Comparison of ENCODE assay signal across 15 mouse cellular contexts in the genomic region with DNA sequence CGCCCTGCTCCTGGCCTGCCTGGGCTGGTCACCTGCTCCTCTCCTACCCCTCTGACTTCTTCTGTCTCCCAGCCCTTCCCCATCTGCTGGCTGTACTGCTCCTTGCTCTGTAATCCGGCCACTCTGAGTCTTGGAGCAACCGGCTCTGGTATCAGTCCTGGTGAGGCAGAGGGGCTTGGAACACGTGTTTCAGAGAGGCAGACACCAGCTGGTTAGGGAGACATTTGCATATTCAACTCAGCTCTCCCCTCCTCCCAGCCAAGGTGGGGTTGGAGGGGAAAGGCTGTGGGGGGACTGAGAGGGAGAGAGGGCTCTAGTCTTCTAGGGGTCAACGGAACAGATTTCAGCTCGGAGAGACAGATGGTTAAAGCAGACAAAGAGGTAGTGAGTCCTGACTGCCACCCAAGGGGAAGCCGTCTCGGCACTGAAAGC.
DNase-seq lines count a peak whose midpoint lies in the region; ATAC-seq and TF ChIP-seq lines count a peak whose summit lies in the region.
"Had no signal": no experiment of that assay in that cellular context is flagged by ENCODE, and none has a peak within 500 bp of the region (broad histone marks: within the 10 kb centered on the region; RNA-seq: fewer than 3 reads in every experiment).

No protein-coding gene starts in this region.

- H3K4me3 ChIP-seq in neural tube, embryonic 11.5 days (ENCODE audit: low read depth, low read length): no peak overlapping the region
- H3K4me3 ChIP-seq in forebrain, embryonic 16.5 days (replicated peaks; ENCODE audit: low read length): no peak overlapping the region
- no peak overlapping the region for H3K4me3 ChIP-seq in midbrain, embryonic 11.5 days (ENCODE audit: low read depth, low read length)
- H3K4me3 ChIP-seq in stomach, postnatal 0 days (ENCODE audit: low read depth, low read length): no peak overlapping the region

- ATAC-seq in neural tube, embryonic 11.5 days (ENCODE audit: insufficient read depth, low FRiP score, low TSS enrichment): peak; percentile 63
- ATAC-seq in forebrain, embryonic 16.5 days: peak; percentile 79
- peak; percentile 88 for ATAC-seq in midbrain, embryonic 11.5 days (ENCODE audit: low FRiP score)
- peak; percentile 12; the same call in 1 of the 2 replicates for ATAC-seq in stomach, postnatal 0 days (ENCODE audit: low FRiP score, low TSS enrichment)
- no peak for ATAC-seq in granulocyte monocyte progenitor cell, adult 5-6 weeks (replicated peaks; ENCODE audit: poor library complexity, severe bottlenecking)

- H3K4me1 ChIP-seq in neural tube, embryonic 11.5 days (ENCODE audit: control insufficient read depth, insufficient read depth, low read length): 0 out of 2 replicates have a peak, but pooled peaks cover 2% of the 10 kb centered on the region
- peaks cover 43% of the 10 kb centered on the region for H3K4me1 ChIP-seq in forebrain, embryonic 16.5 days (replicated peaks; ENCODE audit: control insufficient read depth, insufficient read depth, low read length)
- peaks cover 15% of the 10 kb centered on the region for H3K4me1 ChIP-seq in midbrain, embryonic 11.5 days (ENCODE audit: control insufficient read depth, insufficient read depth, low read length)
- no peaks in the 10 kb centered on the region for H3K4me1 ChIP-seq in stomach, postnatal 0 days (replicated peaks; ENCODE audit: control insufficient read depth, insufficient read depth)

- H3K36me3 ChIP-seq in neural tube, embryonic 11.5 days (ENCODE audit: control insufficient read depth, insufficient read depth, low read length): no peaks in the 10 kb centered on the region
- H3K36me3 ChIP-seq in forebrain, embryonic 16.5 days (ENCODE audit: control insufficient read depth, insufficient read depth): no peaks in the 10 kb centered on the region
- H3K36me3 ChIP-seq in midbrain, embryonic 11.5 days (ENCODE audit: control insufficient read depth, insufficient read depth, low read length): no peaks in the 10 kb centered on the region
- H3K36me3 ChIP-seq in stomach, postnatal 0 days (ENCODE audit: control insufficient read depth, insufficient read depth, low read length): no peaks in the 10 kb centered on the region

- no peaks in the 10 kb centered on the region for H3K27me3 ChIP-seq in neural tube, embryonic 11.5 days (ENCODE audit: control insufficient read depth, insufficient read depth, low read length)
- H3K27me3 ChIP-seq in forebrain, embryonic 16.5 days (replicated peaks; ENCODE audit: control insufficient read depth, insufficient read depth, low read length): no peaks in the 10 kb centered on the region
- no peaks in the 10 kb centered on the region for H3K27me3 ChIP-seq in midbrain, embryonic 11.5 days (ENCODE audit: control insufficient read depth, insufficient read depth, low read length)
- no peaks in the 10 kb centered on the region for H3K27me3 ChIP-seq in stomach, postnatal 0 days (ENCODE audit: control insufficient read depth, insufficient read depth, low read length)

- 0 out of 2 replicates have a peak overlapping the region, but pooled peaks have one; percentile 8 for H3K9ac ChIP-seq in neural tube, embryonic 11.5 days (ENCODE audit: low read length)
- H3K9ac ChIP-seq in forebrain, embryonic 16.5 days (replicated peaks; ENCODE audit: low read depth, low read length): no peak overlapping the region
- no peak overlapping the region for H3K9ac ChIP-seq in midbrain, embryonic 11.5 days (ENCODE audit: low read length)
- no peak overlapping the region for H3K9ac ChIP-seq in stomach, postnatal 0 days (ENCODE audit: low read length)

- TF ChIP-seq EP300 in stomach, postnatal 0 days (optimal IDR thresholded peaks at IDR 0.05): no peak

- H3K27ac ChIP-seq in neural tube, embryonic 11.5 days (ENCODE audit: low read depth, low read length): peak overlapping the region; percentile 47
- H3K27ac ChIP-seq in forebrain, embryonic 16.5 days (ENCODE audit: low read length): peak overlapping the region; percentile 88
- H3K27ac ChIP-seq in midbrain, embryonic 11.5 days (ENCODE audit: low read depth, low read length): peak overlapping the region; percentile 76; the same call in 1 of the 2 replicates
- H3K27ac ChIP-seq in stomach, postnatal 0 days (replicated peaks): no peak overlapping the region
- H3K27ac ChIP-seq: macrophage had no signal

- H3K4me2 ChIP-seq in neural tube, embryonic 11.5 days (ENCODE audit: low read depth): no peak overlapping the region
- no peak overlapping the region for H3K4me2 ChIP-seq in forebrain, embryonic 16.5 days (ENCODE audit: low read length)
- no peak overlapping the region; the same call in 1 of the 2 replicates for H3K4me2 ChIP-seq in midbrain, embryonic 11.5 days
- no peak overlapping the region for H3K4me2 ChIP-seq in stomach, postnatal 0 days (replicated peaks; ENCODE audit: low read depth)
- H3K4me2 ChIP-seq: liver, embryonic 11.5 days had no signal

- H3K9me3 ChIP-seq in neural tube, embryonic 11.5 days (ENCODE audit: control insufficient read depth, low read length): no peaks in the 10 kb centered on the region
- no peaks in the 10 kb centered on the region for H3K9me3 ChIP-seq in forebrain, embryonic 16.5 days (ENCODE audit: control insufficient read depth, low read length)
- no peaks in the 10 kb centered on the region for H3K9me3 ChIP-seq in midbrain, embryonic 11.5 days (ENCODE audit: control insufficient read depth, low read length)
- H3K9me3 ChIP-seq in stomach, postnatal 0 days (ENCODE audit: control insufficient read depth, low read length): no peaks in the 10 kb centered on the region

- DNase-seq in neural tube, embryonic 11.5 days (ENCODE audit: low spot score): peak; percentile 61
- no peak for DNase-seq in neural tube, embryonic 10.5 days (ENCODE audit: extremely low spot score, low spot score)
- no peak for DNase-seq in midbrain, embryonic 11.5 days (ENCODE audit: low spot score, missing footprints)
- no peak for DNase-seq in stomach, postnatal 0 days (ENCODE audit: low spot score)
- DNase-seq in left cerebral cortex, adult 11 months (ENCODE audit: low spot score): no peak
- no peak for DNase-seq in heart, postnatal 36 days
- DNase-seq: adrenal gland, postnatal 25 days; B cell, adult 2 months; cerebellum, adult 2 months; gastrocnemius, postnatal 36 days; heart, postnatal 10 days had no signal

- no peak for TF ChIP-seq CTCF in stomach, postnatal 0 days (IDR thresholded peaks at IDR 0.05; ENCODE audit: low read depth)

- WGBS in neural tube, embryonic 11.5 days: 17% methylated on average over 8 of the region's 8 CpGs
- WGBS in forebrain, embryonic 16.5 days: 14% methylated on average over 8 of the region's 8 CpGs
- 24% methylated on average over 8 of the region's 8 CpGs for WGBS in midbrain, embryonic 11.5 days
- WGBS in stomach, postnatal 0 days: 35% methylated on average over 8 of the region's 8 CpGs

- intact Hi-C loops in heart, postnatal 36 days (cut with DNase I): no loop called here
